Mouse (Mus musculus) thymus, adult 2 months (tissue): ENCODE results near the gene Acsf3. TPM values are rescaled to one million over a fixed set of nuclear protein-coding genes. Genes with fewer than 3 reads are reported as not detected.
A peak's percentile ranks its signal among the peaks of the same experiment; 100 is the strongest.

Source experiments
- DNase-seq: peaks from one replicate; pipeline ENCODE4 v3.0.0; 2021
- H3K27ac ChIP-seq: fragments of 200-500 bp; 2 replicates; pipeline ENCODE4 v1.5.1; 2012; ENCODE audit warnings: low read length, control low read depth; ENCODE audit not compliant: control insufficient read depth, insufficient read depth
- H3K27me3 ChIP-seq: fragments of 200-500 bp; 2 replicates; pipeline ENCODE4 v1.6.1; 2012; ENCODE audit warnings: mild to moderate bottlenecking, low read length, moderate library complexity, mixed read lengths; ENCODE audit not compliant: control insufficient read depth, insufficient read depth
- H3K36me3 ChIP-seq: fragments of 200-500 bp; 2 replicates; pipeline ENCODE4 v1.6.1; 2012; ENCODE audit warnings: mild to moderate bottlenecking, low read length, moderate library complexity; ENCODE audit not compliant: control insufficient read depth, insufficient read depth
- H3K4me1 ChIP-seq: fragments of 200-500 bp; replicated peaks from 2 replicates; pipeline ENCODE4 v1.6.1; 2012; ENCODE audit warnings: low read length; ENCODE audit not compliant: control insufficient read depth, insufficient read depth
- H3K4me3 ChIP-seq: fragments of 200-500 bp; 2 replicates; pipeline ENCODE4 v1.5.1; 2012; ENCODE audit warnings: mild to moderate bottlenecking, low read length, control low read depth, moderate library complexity; ENCODE audit not compliant: control insufficient read depth, insufficient read depth
- CTCF ChIP-seq: fragments of 200-500 bp; IDR thresholded peaks from 2 replicates; pipeline ENCODE4 v1.5.1; 2012; ENCODE audit warnings: mild to moderate bottlenecking, control low read depth, low read length, moderate library complexity, borderline replicate concordance; ENCODE audit not compliant: control insufficient read depth, poor library complexity, insufficient read depth; ENCODE audit errors: extremely low read depth
- POLR2A ChIP-seq: fragments of 200-500 bp; IDR thresholded peaks from 2 replicates; pipeline ENCODE4 v1.6.1; 2012; ENCODE audit warnings: mild to moderate bottlenecking, low read length, control low read depth, moderate library complexity; ENCODE audit not compliant: control insufficient read depth, poor library complexity, insufficient read depth; ENCODE audit errors: extremely low read depth
- WGBS: fragments of 180-500 bp; shearing (Covaris S2); methylation state at CpG from one replicate; pipeline ENCODE4 v1.1.7; 2018; 5-methylcytosine and 5-hydroxymethylcytosine counted together
- polyA plus RNA-seq: library from polyadenylated mRNA; depleted of rRNA; stranded (reverse); fragments of >200 nt; gene quantifications from 2 replicates; pipeline ENCODE4 v1.2.3, GENCODE M21; 2012

Gene Acsf3
- polyA plus RNA-seq, 1 experiment = 17.5 TPM

DNA sequence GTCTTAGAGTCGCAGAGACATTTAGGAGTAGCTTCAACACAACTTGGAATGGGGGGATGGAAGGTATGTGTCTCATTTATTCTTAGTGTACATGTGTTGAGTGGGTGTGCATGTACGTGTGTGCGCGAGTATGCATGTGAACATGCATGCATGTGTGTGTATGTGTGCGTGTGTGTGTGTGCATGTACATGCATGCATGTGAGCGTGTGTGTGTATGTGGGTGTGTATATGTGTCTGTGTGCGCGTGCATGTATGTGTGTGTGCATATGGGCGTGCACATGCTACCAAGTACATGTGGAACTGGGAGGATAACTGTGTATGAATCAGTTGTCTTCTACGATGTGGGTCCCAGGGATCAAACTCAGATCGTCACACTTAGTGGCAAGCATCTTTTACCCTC, 38.7 kb upstream of the Acsf3 start:
- TF ChIP-seq POLR2A (no peak), CTCF (no peak)
- no peak for DNase-seq
- Histone ChIP-seq H3K4me3 (no peak overlapping the region), H3K4me1 (peaks cover 50% of the 10 kb centered on the region), H3K27me3 (no peaks in the 10 kb centered on the region), H3K36me3 (no peaks in the 10 kb centered on the region), H3K27ac (no peak overlapping the region)
- 87% methylated on average over 11 of the region's 11 CpGs for WGBS

DNA sequence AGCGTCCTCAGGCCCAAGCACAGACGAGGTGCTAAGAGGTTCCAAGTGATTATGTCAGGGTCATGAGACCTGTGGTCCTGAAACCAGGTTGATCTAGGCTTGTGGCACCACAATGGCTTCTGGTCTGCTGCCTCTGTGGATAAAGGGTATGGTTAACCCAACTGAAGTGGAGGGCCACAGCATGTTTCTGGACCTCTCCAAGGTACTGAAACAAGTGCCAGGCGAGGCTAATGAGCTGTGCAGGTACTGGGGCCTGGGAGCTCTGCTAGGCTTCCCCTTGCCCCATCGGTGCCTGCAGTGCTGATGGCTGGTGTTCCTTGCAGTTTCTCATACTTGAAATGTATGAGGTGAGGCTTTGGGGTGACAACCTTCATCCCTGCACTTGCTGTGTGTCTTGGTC, 38.2 kb upstream of the Acsf3 start:
- Histone ChIP-seq H3K27ac (no peak overlapping the region), H3K27me3 (no peaks in the 10 kb centered on the region), H3K4me3 (no peak overlapping the region), H3K4me1 (peaks cover 50% of the 10 kb centered on the region), H3K36me3 (no peaks in the 10 kb centered on the region)
- 75% methylated on average over 4 of the region's 4 CpGs for WGBS
- TF ChIP-seq POLR2A (no peak), CTCF (no peak)
- DNase-seq = no peak

DNA sequence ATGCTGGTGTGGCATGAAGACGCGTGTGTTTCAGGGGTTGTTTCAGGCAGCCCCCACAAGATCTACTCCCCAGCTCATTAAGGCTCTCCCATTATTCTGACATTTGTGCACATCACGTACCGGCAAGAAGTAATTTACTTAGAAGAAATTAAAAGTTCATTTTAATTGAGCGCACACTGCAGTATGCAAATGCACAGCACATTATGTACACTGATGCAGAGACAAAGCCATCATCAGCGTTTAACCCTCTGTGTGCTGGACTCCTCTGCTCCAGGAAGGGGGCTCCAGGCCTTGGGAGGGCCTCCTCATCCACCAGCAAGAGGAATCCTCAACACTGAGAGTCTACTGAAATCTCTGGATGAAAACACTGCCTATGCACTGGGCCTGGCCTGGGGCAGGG, 37.4 kb upstream of the Acsf3 start:
- TF ChIP-seq CTCF = no peak
- no peak for TF ChIP-seq POLR2A
- Histone ChIP-seq H3K4me1 (peaks cover 50% of the 10 kb centered on the region), H3K27ac (no peak overlapping the region), H3K4me3 (no peak overlapping the region), H3K27me3 (no peaks in the 10 kb centered on the region), H3K36me3 (no peaks in the 10 kb centered on the region)
- DNase-seq = no peak
- 95% methylated on average over 6 of the region's 6 CpGs for WGBS

DNA sequence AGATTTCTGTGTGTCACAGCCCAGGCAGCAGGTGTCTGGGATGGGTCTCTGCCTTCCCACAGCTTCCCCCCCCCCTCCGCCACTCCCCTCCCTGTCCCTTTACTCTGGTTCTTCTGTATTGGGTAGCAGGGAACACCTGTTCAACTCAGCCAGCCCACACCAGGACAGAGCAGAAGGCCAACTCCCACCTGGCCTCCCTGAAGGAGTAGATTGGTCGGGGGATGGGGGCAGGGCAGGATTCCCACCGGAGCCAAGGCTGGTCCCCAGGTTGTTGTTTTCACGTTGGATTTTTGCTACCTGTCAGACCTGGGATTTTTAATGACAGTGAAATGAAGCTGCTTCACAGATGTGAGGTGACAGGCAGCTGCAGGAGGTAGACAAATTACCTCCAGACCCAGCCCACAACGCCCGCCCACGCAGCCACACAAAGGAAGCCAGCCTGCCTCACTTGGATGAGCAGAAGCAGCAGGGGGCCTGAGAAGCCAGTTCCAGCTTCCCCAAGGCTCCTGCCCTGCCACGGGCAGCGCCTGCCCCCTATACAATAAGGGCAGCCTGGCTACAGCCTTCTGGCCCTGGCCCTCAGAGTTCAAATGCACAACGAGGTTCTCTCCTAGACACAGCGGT, 36.1 kb upstream of the Acsf3 start:
- H3K4me3 ChIP-seq = no peak overlapping the region
- no peak for TF ChIP-seq POLR2A
- TF ChIP-seq CTCF = no peak
- H3K36me3 ChIP-seq = no peaks in the 10 kb centered on the region
- no peaks in the 10 kb centered on the region for H3K27me3 ChIP-seq
- WGBS = 7% methylated on average over 11 of the region's 11 CpGs
- H3K4me1 ChIP-seq = peaks cover 50% of the 10 kb centered on the region
- DNase-seq = peak; percentile 84
- H3K27ac ChIP-seq = peak overlapping the region; percentile 1; the same call in 1 of the 2 replicates

- Histone ChIP-seq H3K36me3 (no peaks in the 10 kb centered on the region), H3K27me3 (no peaks in the 10 kb centered on the region), H3K4me1 (peaks cover 33% of the 10 kb centered on the region), H3K4me3 (no peak overlapping the region), H3K27ac (no peak overlapping the region)
- 94% methylated on average over 19 of the region's 19 CpGs for WGBS
- TF ChIP-seq POLR2A = no peak
- no peak for TF ChIP-seq CTCF
- no peak for DNase-seq
Measured at GRCm38 (mm10) chr8:122742471-122742870, 32.8 kb upstream of the Acsf3 start.

DNA sequence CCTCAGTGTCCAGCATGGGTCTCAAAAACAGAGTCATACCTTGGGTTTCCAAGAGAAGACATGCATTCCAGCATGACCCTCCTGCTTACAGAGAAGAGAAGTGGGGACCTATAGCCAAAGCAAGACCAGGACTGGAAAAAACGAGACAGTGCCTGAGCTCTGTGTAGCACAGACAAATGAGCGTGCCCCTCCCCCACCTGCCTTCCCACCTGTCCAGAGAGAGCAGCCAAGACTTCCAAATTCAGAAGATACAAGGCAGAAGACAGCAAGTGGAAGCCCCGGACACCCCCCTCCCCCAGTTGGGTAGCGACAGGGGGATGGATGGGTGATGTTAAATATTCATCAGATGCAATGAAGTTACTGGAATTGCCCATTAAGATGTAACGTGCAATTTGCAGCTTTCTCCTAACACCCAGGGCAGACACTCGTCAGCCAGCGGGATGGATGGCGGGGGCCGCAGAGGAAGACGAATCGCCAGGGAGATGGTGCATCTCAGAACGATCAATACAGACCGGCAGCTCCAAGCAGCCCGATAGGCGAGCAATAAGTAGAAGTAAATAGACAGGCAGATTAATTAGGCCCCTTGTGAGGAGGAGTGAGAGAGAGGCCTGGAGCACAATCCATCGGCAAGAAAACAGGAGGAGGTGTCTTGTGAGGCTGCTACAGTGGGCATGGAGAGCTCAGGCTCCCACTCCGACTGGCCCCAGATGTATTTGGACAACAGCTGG, 30.1 kb upstream of the Acsf3 start:
- TF ChIP-seq CTCF = no peak
- no peak for TF ChIP-seq POLR2A

DNA sequence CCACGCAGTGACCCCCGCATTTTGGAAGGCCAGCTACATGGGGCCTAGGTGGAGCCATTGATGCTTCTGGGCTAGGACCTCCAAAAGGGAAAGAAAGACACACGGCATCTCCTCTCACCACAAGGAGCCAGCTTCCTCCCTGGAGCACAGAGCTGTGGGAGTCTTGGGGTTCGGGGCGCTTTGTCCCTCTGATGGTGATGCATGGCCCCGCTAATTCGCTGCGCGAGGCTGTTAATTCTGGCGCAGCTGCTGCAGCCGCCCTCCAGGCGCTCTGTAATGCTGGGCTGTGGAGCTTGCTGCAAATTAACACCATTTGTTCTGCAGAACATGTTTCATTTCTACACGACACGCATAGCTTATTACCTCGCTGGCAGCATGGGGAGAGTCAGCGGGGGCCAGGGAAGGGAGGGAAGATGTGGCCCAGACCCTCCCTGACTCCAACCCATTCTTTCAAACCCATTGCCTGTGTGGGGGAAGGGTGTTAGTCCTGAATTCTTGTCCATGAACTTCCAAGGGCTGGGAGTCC, 29.5 kb upstream of the Acsf3 start:
- H3K27me3 ChIP-seq = no peaks in the 10 kb centered on the region
- 92% methylated on average over 16 of the region's 16 CpGs for WGBS
- no peaks in the 10 kb centered on the region for H3K36me3 ChIP-seq
- no peak overlapping the region for H3K27ac ChIP-seq
- TF ChIP-seq POLR2A = no peak
- TF ChIP-seq CTCF = no peak
- H3K4me3 ChIP-seq = no peak overlapping the region
- peaks cover under 1% of the 10 kb centered on the region for H3K4me1 ChIP-seq
- DNase-seq = no peak

More for the DNA sequence above, 30.1 kb upstream of the Acsf3 start:
- H3K4me3 ChIP-seq = no peak overlapping the region
- no peak overlapping the region for H3K27ac ChIP-seq
- no peaks in the 10 kb centered on the region for H3K27me3 ChIP-seq
- H3K36me3 ChIP-seq = no peaks in the 10 kb centered on the region
- no peak for DNase-seq
- WGBS = 92% methylated on average over 17 of the region's 17 CpGs
- peaks cover 7% of the 10 kb centered on the region for H3K4me1 ChIP-seq
